Mouse (Mus musculus) ES-Bruce4 (cell line): ENCODE results near the gene Zfp473. TPM values are rescaled to one million over a fixed set of nuclear protein-coding genes. Genes with fewer than 3 reads are reported as not detected.

Experiments used
- H3K27ac ChIP-seq: 2 replicates; pipeline ENCODE4 v1.5.1; 2012; ENCODE audit warnings: low read length, inconsistent platforms; ENCODE audit not compliant: insufficient read depth
- H3K27me3 ChIP-seq: 2 replicates; pipeline ENCODE4 v1.6.1; 2012; ENCODE audit warnings: mild to moderate bottlenecking, low read length, inconsistent platforms; ENCODE audit not compliant: control insufficient read depth, poor library complexity, insufficient read depth, severe bottlenecking
- H3K36me3 ChIP-seq: 2 replicates; pipeline ENCODE4 v1.6.1; 2012; ENCODE audit warnings: inconsistent platforms, mild to moderate bottlenecking, low read length, moderate library complexity; ENCODE audit not compliant: control insufficient read depth, poor library complexity, insufficient read depth, severe bottlenecking
- H3K4me1 ChIP-seq: one replicate; pipeline ENCODE4 v1.8.1; 2011; ENCODE audit warnings: low read length; ENCODE audit not compliant: control insufficient read depth, insufficient read depth
- H3K4me3 ChIP-seq: 2 replicates; pipeline ENCODE4 v1.5.1; 2011; ENCODE audit warnings: low read depth, mild to moderate bottlenecking, low read length
- H3K9ac ChIP-seq: 2 replicates; pipeline ENCODE4 v1.6.1; 2012; ENCODE audit warnings: low read depth, mild to moderate bottlenecking, inconsistent platforms; ENCODE audit not compliant: poor library complexity, severe bottlenecking
- H3K9me3 ChIP-seq: replicated peaks from 2 replicates; pipeline ENCODE4 v1.6.1; 2012; ENCODE audit warnings: mild to moderate bottlenecking, low read length, inconsistent platforms; ENCODE audit not compliant: control insufficient read depth, poor library complexity, insufficient read depth, severe bottlenecking
- CTCF ChIP-seq: IDR thresholded peaks from one replicate; pipeline ENCODE4 v1.8.1; 2011; ENCODE audit warnings: low read depth, low read length
- EP300 ChIP-seq: IDR thresholded peaks from 2 replicates; pipeline ENCODE4 v1.6.1; 2011; ENCODE audit warnings: low read depth, low read length; ENCODE audit not compliant: insufficient read depth
- POLR2A ChIP-seq: IDR thresholded peaks from one replicate; pipeline ENCODE4 v1.8.1; 2011; ENCODE audit warnings: low read length; ENCODE audit not compliant: insufficient read depth
- polyA plus RNA-seq: library from polyadenylated mRNA; stranded (reverse); fragments of >200 nt; gene quantifications from 2 replicates; pipeline ENCODE4 v1.2.4, GENCODE M21; 2011; ENCODE audit warnings: low read depth; ENCODE audit not compliant: missing spikeins, insufficient read depth, insufficient read length

Gene Zfp473
- polyA plus RNA-seq, 1 experiment = 28.4 TPM

DNA sequence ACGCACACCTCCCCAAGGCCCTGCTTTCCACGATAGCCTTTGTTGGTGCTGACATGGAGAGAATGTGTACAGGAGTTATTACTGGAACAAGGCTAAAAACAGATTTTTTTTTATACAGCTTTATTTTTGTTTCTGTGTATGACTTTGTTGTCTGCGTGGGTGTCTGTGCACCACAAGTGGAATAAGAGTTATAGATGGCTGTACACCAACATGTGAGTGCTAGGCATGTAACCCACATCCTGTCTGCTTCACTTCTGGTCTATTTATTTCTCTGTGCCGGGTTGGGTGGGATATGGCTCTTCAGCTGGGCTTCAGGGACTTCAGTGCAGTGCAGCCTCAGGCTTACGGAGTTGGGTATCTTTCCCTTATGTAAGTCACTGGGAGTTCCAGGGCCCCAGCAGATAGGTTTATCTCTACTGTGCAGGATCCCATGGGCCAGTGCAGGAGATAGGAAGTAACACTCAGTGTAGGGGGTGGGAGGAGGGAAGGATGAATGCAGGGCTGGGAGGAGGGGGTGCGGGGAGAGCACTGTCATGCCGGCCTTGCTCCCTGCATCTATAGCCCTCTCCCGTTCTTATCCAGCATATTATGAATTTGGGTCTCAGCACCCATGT, 21.8 kb upstream of the Zfp473 start:
- H3K36me3 ChIP-seq = no peaks in the 10 kb centered on the region
- no peak for TF ChIP-seq POLR2A
- no peak for TF ChIP-seq EP300
- TF ChIP-seq CTCF = no peak

DNA sequence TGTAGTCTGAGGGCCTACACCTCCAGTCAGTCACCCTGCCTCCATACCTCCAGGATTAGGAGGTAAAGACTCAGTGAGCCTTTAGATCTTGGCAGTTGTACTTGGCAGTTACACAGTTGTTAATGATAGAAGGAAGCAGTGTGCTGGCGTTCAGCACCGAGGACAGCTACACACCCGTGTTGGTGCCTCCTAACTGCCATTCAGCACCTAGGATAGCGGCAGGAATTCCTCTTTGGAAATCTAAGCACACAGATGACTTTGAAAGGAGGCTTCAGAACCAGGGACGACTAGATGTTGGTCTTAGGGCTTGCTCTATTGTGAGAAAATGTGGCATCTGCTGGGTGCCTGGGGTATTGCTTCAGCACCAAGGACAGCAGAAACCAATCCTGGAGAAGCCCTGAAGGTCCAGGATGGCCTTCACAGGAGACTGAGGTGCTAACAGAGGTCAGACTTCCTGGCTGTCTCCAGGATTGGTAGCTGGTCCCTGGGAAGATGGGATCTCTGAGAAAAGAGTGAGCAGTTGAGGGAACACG, 19.3 kb upstream of the Zfp473 start:
- H3K36me3 ChIP-seq = no peaks in the 10 kb centered on the region
- peak; percentile 58; the same call in 1 of the 2 replicates for TF ChIP-seq EP300
- no peak for TF ChIP-seq CTCF
- H3K9me3 ChIP-seq = no peaks in the 10 kb centered on the region
- no peak overlapping the region for H3K9ac ChIP-seq
- H3K4me3 ChIP-seq = no peak overlapping the region
- no peak overlapping the region for H3K27ac ChIP-seq
- H3K27me3 ChIP-seq = no peaks in the 10 kb centered on the region
- H3K4me1 ChIP-seq = no peaks in the 10 kb centered on the region

More for the DNA sequence above, 21.8 kb upstream of the Zfp473 start:
- Histone ChIP-seq H3K4me1 (no peaks in the 10 kb centered on the region), H3K9me3 (no peaks in the 10 kb centered on the region), H3K4me3 (no peak overlapping the region), H3K9ac (no peak overlapping the region), H3K27ac (no peak overlapping the region), H3K27me3 (no peaks in the 10 kb centered on the region)

DNA sequence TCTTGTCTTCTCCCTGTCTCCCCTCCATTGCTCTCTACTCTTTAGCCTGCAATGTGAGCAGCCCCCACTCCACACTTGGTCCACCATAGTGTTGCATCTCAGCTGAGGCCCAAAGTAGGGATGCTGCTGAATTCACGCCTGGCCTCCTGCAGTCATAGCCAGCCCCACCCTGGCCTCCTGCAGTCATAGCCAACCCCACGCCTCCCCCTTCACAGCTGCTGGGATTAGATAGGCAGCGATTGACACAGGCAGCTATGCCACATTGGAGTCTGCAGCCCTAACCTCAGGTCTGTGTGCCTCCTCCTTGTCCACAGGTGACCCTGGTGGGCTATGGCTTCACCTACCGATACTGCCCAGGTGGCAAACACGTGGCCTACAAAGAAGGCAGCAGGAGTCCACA, 17.3 kb upstream of the Zfp473 start:
- no peak for TF ChIP-seq CTCF
- no peak for TF ChIP-seq POLR2A
- no peak for TF ChIP-seq EP300
- no peaks in the 10 kb centered on the region for H3K27me3 ChIP-seq
- H3K36me3 ChIP-seq = peaks cover 2% of the 10 kb centered on the region; the same call in 1 of the 2 replicates

DNA sequence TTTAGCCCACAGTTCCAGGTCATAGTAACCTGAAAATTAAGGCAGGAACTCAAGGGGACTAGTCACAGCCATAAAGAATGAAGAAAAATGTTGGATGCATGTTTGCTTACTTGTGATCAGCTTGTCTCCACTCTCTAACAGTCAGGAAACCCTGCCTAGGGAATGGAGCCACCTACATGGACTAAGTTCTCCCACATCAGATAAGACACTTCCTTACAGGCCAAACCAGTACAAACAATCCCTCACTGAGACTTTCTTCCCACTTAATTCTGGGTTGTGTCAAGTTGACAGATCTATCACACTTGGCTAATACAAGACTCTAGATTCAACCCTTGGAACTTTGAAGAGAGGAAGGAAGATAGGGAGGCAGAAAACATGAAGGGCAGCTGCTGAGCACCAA, 9.5 kb upstream of the Zfp473 start:
- no peaks in the 10 kb centered on the region for H3K27me3 ChIP-seq
- H3K4me1 ChIP-seq = no peaks in the 10 kb centered on the region
- no peaks in the 10 kb centered on the region for H3K9me3 ChIP-seq
- H3K36me3 ChIP-seq = peaks cover 7% of the 10 kb centered on the region
- TF ChIP-seq CTCF = no peak
- TF ChIP-seq POLR2A = no peak
- no peak for TF ChIP-seq EP300
- H3K9ac ChIP-seq = no peak overlapping the region
- H3K27ac ChIP-seq = no peak overlapping the region
- H3K4me3 ChIP-seq = no peak overlapping the region

More for the DNA sequence above, 17.3 kb upstream of the Zfp473 start:
- no peaks in the 10 kb centered on the region for H3K4me1 ChIP-seq
- H3K9me3 ChIP-seq = no peaks in the 10 kb centered on the region
- no peak overlapping the region for H3K4me3 ChIP-seq
- H3K27ac ChIP-seq = no peak overlapping the region
- no peak overlapping the region for H3K9ac ChIP-seq

DNA sequence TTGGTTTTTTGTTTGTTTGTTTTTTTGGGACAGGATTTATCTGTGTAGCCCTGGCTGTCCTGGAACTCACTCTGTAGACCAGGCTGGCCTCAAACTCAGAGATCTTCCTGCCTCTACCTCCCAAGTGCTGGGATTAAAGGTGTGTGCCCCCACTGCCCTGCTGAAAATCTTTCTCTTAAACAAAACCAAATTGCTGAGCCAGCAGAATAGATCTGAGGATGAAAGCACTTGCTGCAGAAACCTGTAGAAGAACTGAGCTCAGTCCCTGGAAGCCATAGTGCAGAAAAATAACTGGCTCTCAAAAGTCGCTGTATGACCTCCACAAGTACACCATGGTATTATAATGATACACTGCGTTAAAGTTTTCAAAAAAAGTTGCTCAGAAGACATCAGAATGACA, 6.3 kb upstream of the Zfp473 start:
- H3K27me3 ChIP-seq = no peaks in the 10 kb centered on the region
- no peak overlapping the region for H3K27ac ChIP-seq
- H3K4me1 ChIP-seq = no peaks in the 10 kb centered on the region
- TF ChIP-seq POLR2A (no peak), EP300 (no peak), CTCF (no peak)
- peaks cover 5% of the 10 kb centered on the region for H3K36me3 ChIP-seq
- no peaks in the 10 kb centered on the region for H3K9me3 ChIP-seq
- no peak overlapping the region for H3K9ac ChIP-seq
- no peak overlapping the region for H3K4me3 ChIP-seq

DNA sequence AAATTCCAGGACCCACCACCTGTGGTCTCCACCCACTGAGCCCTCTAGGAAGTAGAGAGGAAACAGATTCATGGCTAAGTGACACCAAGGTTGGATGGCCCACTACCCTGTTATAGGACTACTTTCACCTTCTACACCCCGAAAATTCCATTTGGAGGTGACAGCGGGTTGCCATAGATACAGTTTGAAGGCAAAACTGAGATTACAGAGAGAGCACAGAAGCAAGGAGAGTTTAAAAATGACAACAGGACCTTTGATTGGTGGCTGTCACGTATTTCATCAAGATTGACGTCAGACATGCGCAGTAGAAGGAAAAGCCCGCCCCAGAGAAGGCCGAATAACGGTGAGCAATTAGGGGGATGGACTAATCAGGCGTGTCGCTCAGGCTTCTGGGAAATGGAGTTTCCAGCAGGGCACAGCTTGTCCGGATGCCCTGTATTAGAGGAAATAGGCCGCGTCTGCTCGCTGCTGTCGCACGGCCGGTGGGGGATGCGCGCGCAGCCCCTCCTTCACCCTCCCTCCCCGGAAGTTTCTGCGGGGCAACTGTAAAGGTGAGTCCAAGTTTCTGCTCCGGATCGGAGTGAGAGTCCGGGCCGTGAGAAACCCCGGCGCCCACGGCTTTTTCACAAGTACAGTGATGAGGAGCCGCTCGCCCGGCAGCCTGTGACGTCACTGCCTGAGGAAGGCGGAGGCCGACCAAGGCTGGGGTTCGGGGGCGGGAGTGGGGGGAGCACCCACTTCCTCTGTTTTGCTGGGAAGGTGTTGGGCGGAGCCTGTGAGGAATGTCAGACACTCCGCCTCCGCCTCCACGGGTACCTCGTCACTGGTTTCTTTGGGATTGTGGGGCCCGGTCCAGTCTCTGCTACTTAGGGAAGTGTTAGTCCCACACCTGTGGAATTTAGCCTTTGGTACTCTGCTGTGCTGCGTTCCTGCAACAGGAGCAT, 2.5 kb downstream of the Zfp473 start, which contains the start of gene Vrk3:
Gene Vrk3 (plus strand): TSS at position 313 of the 944 bp plus-strand sequence.
- TF ChIP-seq CTCF (no peak), EP300 (no peak), POLR2A (no peak)
- Histone ChIP-seq H3K9me3 (no peaks in the 10 kb centered on the region), H3K4me1 (peaks cover 3% of the 10 kb centered on the region), H3K36me3 (no peaks in the 10 kb centered on the region), H3K4me3 (peak within 1 kb of the TSS; percentile 98), H3K27me3 (no peaks in the 10 kb centered on the region), H3K27ac (peak within 1 kb of the TSS; percentile 69), H3K9ac (peak within 1 kb of the TSS; percentile 91)
